Mouse (Mus musculus) heart, adult 18-20 months (tissue): ENCODE results near the gene Pnkd. TPM values are rescaled to one million over a fixed set of nuclear protein-coding genes. Genes with fewer than 3 reads are reported as not detected.
"Not testable (repeated sequence)": the region's sequence is repeated elsewhere in the genome, so short reads cannot be mapped to it uniquely, and the experiment has no call there.

Experiments
- DNase-seq, 2 experiments: peaks; one replicate each; pipeline ENCODE4 v3.0.0; 2021 to 2022; ENCODE audit warnings: mixed read lengths in 1 of 2
- total RNA-seq, 2 experiments: library from RNA; stranded (reverse); gene quantifications; 2 replicates each; pipeline ENCODE4 v1.2.3; 2021

Pnkd gene
- total RNA-seq, 2 experiments from 2014 or later = 138 to 151 TPM

- peak; percentile 60 to 80 for DNase-seq
Observed at GRCm38 (mm10) chr1:74297269-74297668, 12.5 kb downstream of the Pnkd start.

GRCm38 (mm10) chr1:74298157-74298750 is 13.5 kb downstream of the Pnkd start:
- DNase-seq = no peak

GRCm38 (mm10) chr1:74298996-74299395 is 14.3 kb downstream of the Pnkd start:
- DNase-seq = peak; percentile 77 to 79

- peak; percentile 60 to 61 for DNase-seq
Observed at GRCm38 (mm10) chr1:74300347-74301110, 15.8 kb downstream of the Pnkd start.

- no peak for DNase-seq
Observed at GRCm38 (mm10) chr1:74302229-74302628, 17.5 kb downstream of the Pnkd start.

- peak in 1 of 2 experiments; percentile 52 for DNase-seq
Observed at GRCm38 (mm10) chr1:74302835-74303234, 18.1 kb downstream of the Pnkd start.

GRCm38 (mm10) chr1:74303509-74304338 is 19.0 kb downstream of the Pnkd start:
- peak; percentile 90 to 92 for DNase-seq

GRCm38 (mm10) chr1:74304339-74304790 is 19.6 kb downstream of the Pnkd start:
- DNase-seq = no peak

- DNase-seq = no peak
Observed at GRCm38 (mm10) chr1:74304946-74305345, 20.2 kb downstream of the Pnkd start.

GRCm38 (mm10) chr1:74305522-74305921 is 20.8 kb downstream of the Pnkd start, which contains the start of gene Tmbim1:
Gene Tmbim1 (minus strand): TSS chr1:74305622.
- no peak for DNase-seq

- DNase-seq = no peak
Observed at GRCm38 (mm10) chr1:74307146-74307545, 22.4 kb downstream of the Pnkd start.

- no peak for DNase-seq
Observed at GRCm38 (mm10) chr1:74308001-74308964, 23.6 kb downstream of the Pnkd start.

GRCm38 (mm10) chr1:74309767-74310166 is 25.0 kb downstream of the Pnkd start:
- peak in 1 of 2 experiments; percentile 48 for DNase-seq

GRCm38 (mm10) chr1:74313049-74313692 is 28.4 kb downstream of the Pnkd start:
- DNase-seq = peak; percentile 83 to 86

GRCm38 (mm10) chr1:74314796-74315195 is 30.1 kb downstream of the Pnkd start:
- DNase-seq = no peak

- no peak for DNase-seq
Observed at GRCm38 (mm10) chr1:74316114-74316827, 31.5 kb downstream of the Pnkd start.

GRCm38 (mm10) chr1:74318711-74319110 is 34.0 kb downstream of the Pnkd start:
- no peak for DNase-seq

GRCm38 (mm10) chr1:74321396-74321795 is 36.7 kb downstream of the Pnkd start:
- no peak for DNase-seq

- not testable (repeated sequence) for DNase-seq
Observed at GRCm38 (mm10) chr1:74326916-74327315, 42.2 kb downstream of the Pnkd start.

GRCm38 (mm10) chr1:74329899-74330431 is 45.2 kb downstream of the Pnkd start:
- no peak for DNase-seq
